Mouse (Mus musculus) left cerebral cortex, adult 11 months (tissue): ENCODE results near the gene Ap5z1.
A peak's percentile ranks its signal among the peaks of the same experiment; 100 is the strongest.

Source experiments
- DNase-seq: peaks from one replicate; pipeline ENCODE4 v3.0.0; 2022; ENCODE audit warnings: low spot score

Gene Ap5z1

GRCm38 (mm10) chr5:142463461-142464454 lies at the start of gene Ap5z1:
Ap5z1 (plus strand) TSS chr5:142463944.
- peak; percentile 87 for DNase-seq

GRCm38 (mm10) chr5:142415401-142415800 lies 48.3 kb upstream of the Ap5z1 start:
- no peak for DNase-seq

GRCm38 (mm10) chr5:142416070-142416775 lies 47.5 kb upstream of the Ap5z1 start:
- DNase-seq: no peak

- DNase-seq: no peak
These were observed 46.6 kb upstream of the Ap5z1 start for GRCm38 (mm10) chr5:142417104-142417503.

- DNase-seq: no peak
These were observed 45.9 kb upstream of the Ap5z1 start for GRCm38 (mm10) chr5:142417876-142418275.

- no peak for DNase-seq
These were observed 45.3 kb upstream of the Ap5z1 start for GRCm38 (mm10) chr5:142418419-142418818.

- DNase-seq: no peak
These were observed 43.4 kb upstream of the Ap5z1 start for GRCm38 (mm10) chr5:142420317-142420716.

- no peak for DNase-seq
These were observed 42.8 kb upstream of the Ap5z1 start for GRCm38 (mm10) chr5:142420920-142421319.

- no peak for DNase-seq
These were observed 41.9 kb upstream of the Ap5z1 start for GRCm38 (mm10) chr5:142421886-142422285.

GRCm38 (mm10) chr5:142423141-142423540 lies 40.6 kb upstream of the Ap5z1 start:
- DNase-seq: no peak

GRCm38 (mm10) chr5:142423701-142424100 lies 40.0 kb upstream of the Ap5z1 start:
- no peak for DNase-seq

GRCm38 (mm10) chr5:142424627-142425349 lies 39.0 kb upstream of the Ap5z1 start:
- no peak for DNase-seq

GRCm38 (mm10) chr5:142426476-142426875 lies 37.3 kb upstream of the Ap5z1 start:
- DNase-seq: no peak

GRCm38 (mm10) chr5:142427876-142428275 lies 35.9 kb upstream of the Ap5z1 start:
- DNase-seq: no peak

- no peak for DNase-seq
These were observed 35.1 kb upstream of the Ap5z1 start for GRCm38 (mm10) chr5:142428691-142429090.

- no peak for DNase-seq
These were observed 32.7 kb upstream of the Ap5z1 start for GRCm38 (mm10) chr5:142431029-142431428.

- DNase-seq: no peak
These were observed 31.8 kb upstream of the Ap5z1 start for GRCm38 (mm10) chr5:142431811-142432434.

GRCm38 (mm10) chr5:142432695-142433094 lies 31.0 kb upstream of the Ap5z1 start:
- no peak for DNase-seq

- DNase-seq: peak; percentile 48
These were observed 29.7 kb upstream of the Ap5z1 start for GRCm38 (mm10) chr5:142434052-142434451.

- no peak for DNase-seq
These were observed 28.0 kb upstream of the Ap5z1 start for GRCm38 (mm10) chr5:142435736-142436135.

GRCm38 (mm10) chr5:142438380-142438938 lies 25.3 kb upstream of the Ap5z1 start:
- no peak for DNase-seq
